Mouse (Mus musculus) embryonic facial prominence, embryonic 14.5 days (tissue): ENCODE measurements around the gene Kynu. TPM values are rescaled to one million over a fixed set of nuclear protein-coding genes. Genes with fewer than 3 reads are reported as not detected.
A peak's percentile ranks its signal among the peaks of the same experiment; 100 is the strongest.

Experiments
- ATAC-seq: fragments of 200-750 bp; cut with Nextera tagmentation; 2 replicates; pipeline ENCODE4 v1.8.0; 2017; ENCODE audit warnings: low read depth, moderate number of reproducible peaks, moderate TSS enrichment
- DNase-seq: peaks from one replicate; pipeline ENCODE4 v3.0.0-alpha.2; 2015; ENCODE audit warnings: low spot score
- H3K27ac ChIP-seq: fragments of 300-500 bp; sonication (generic); replicated peaks from 2 replicates; pipeline ENCODE4 v1.5.1; 2014; ENCODE audit warnings: low read depth, mild to moderate bottlenecking, low read length, moderate library complexity
- H3K27me3 ChIP-seq: fragments of 300-500 bp; sonication (generic); replicated peaks from 2 replicates; pipeline ENCODE4 v1.6.1; 2014; ENCODE audit warnings: low read length; ENCODE audit not compliant: control insufficient read depth, insufficient read depth
- H3K36me3 ChIP-seq: fragments of 300-500 bp; sonication (generic); 2 replicates; pipeline ENCODE4 v1.6.1; 2014; ENCODE audit warnings: low read length, mixed read lengths; ENCODE audit not compliant: control insufficient read depth, insufficient read depth
- H3K4me1 ChIP-seq: fragments of 300-500 bp; sonication (generic); 2 replicates; pipeline ENCODE4 v1.6.1; 2014; ENCODE audit warnings: antibody characterized with exemption, low read length; ENCODE audit not compliant: control insufficient read depth, insufficient read depth
- H3K4me2 ChIP-seq: fragments of 300-500 bp; sonication (generic); 2 replicates; pipeline ENCODE4 v1.6.1; 2014; ENCODE audit warnings: low read depth, mild to moderate bottlenecking, low read length, moderate library complexity, mixed read lengths
- H3K4me3 ChIP-seq: fragments of 300-500 bp; sonication (generic); 2 replicates; pipeline ENCODE4 v1.5.1; 2014; ENCODE audit warnings: low read depth, mild to moderate bottlenecking, low read length
- H3K9ac ChIP-seq: fragments of 300-500 bp; sonication (generic); 2 replicates; pipeline ENCODE4 v1.6.1; 2014; ENCODE audit warnings: low read depth, mild to moderate bottlenecking, low read length, moderate library complexity, mixed read lengths
- H3K9me3 ChIP-seq: fragments of 300-500 bp; sonication (generic); 2 replicates; pipeline ENCODE4 v1.6.1; 2016; ENCODE audit warnings: low read length; ENCODE audit not compliant: control insufficient read depth
- WGBS: fragments of 180-500 bp; shearing (Covaris S2); extraction: QIAGEN DNeasy Blood & Tissue Kit; methylation state at CpG from one replicate; pipeline ENCODE4 v1.1.7; 2014; 5-methylcytosine and 5-hydroxymethylcytosine counted together
- polyA plus RNA-seq: library from polyadenylated mRNA; unstranded; fragments of >200 nt; fragmentation: Nextera tagmentation; extraction: Ambion mirVana; gene quantifications from 2 replicates; pipeline ENCODE4 v1.2.1, GENCODE M21; 2014

The Kynu gene
- polyA plus RNA-seq, 1 experiment from 2014 or later, result 0.42 TPM

- 73% methylated on average over 4 of the region's 4 CpGs for WGBS
- no peaks in the 10 kb centered on the region for H3K4me1 ChIP-seq
- H3K27ac ChIP-seq, result no peak overlapping the region
- H3K36me3 ChIP-seq, result no peaks in the 10 kb centered on the region
- no peaks in the 10 kb centered on the region for H3K9me3 ChIP-seq
- no peaks in the 10 kb centered on the region for H3K27me3 ChIP-seq
- no peak for DNase-seq
- H3K4me3 ChIP-seq, result no peak overlapping the region
- no peak for ATAC-seq
- no peak overlapping the region for H3K9ac ChIP-seq
- no peak overlapping the region for H3K4me2 ChIP-seq
Measured at GRCm38 (mm10) chr2:43675277-43675676, 120.1 kb downstream of the Kynu start.

- Histone ChIP-seq H3K4me1 (no peaks in the 10 kb centered on the region), H3K27ac (no peak overlapping the region), H3K9ac (no peak overlapping the region), H3K4me2 (no peak overlapping the region), H3K27me3 (no peaks in the 10 kb centered on the region), H3K9me3 (no peaks in the 10 kb centered on the region; the same call in 1 of the 2 replicates), H3K4me3 (no peak overlapping the region), H3K36me3 (no peaks in the 10 kb centered on the region)
- 71% methylated on average over 2 of the region's 2 CpGs for WGBS
- ATAC-seq (no peak), DNase-seq (no peak)
Measured at GRCm38 (mm10) chr2:43690402-43690801, 135.3 kb downstream of the Kynu start.

- H3K9ac ChIP-seq, result no peak overlapping the region
- ATAC-seq (no peak), DNase-seq (no peak)
- H3K36me3 ChIP-seq, result no peaks in the 10 kb centered on the region
- WGBS, result 78% methylated on average over 2 of the region's 2 CpGs
- no peaks in the 10 kb centered on the region for H3K4me1 ChIP-seq
- H3K4me3 ChIP-seq, result no peak overlapping the region
- H3K9me3 ChIP-seq, result no peaks in the 10 kb centered on the region; the same call in 1 of the 2 replicates
- H3K27ac ChIP-seq, result no peak overlapping the region
- H3K27me3 ChIP-seq, result no peaks in the 10 kb centered on the region
- no peak overlapping the region for H3K4me2 ChIP-seq
Measured at GRCm38 (mm10) chr2:43691290-43691689, 136.2 kb downstream of the Kynu start.

- no peaks in the 10 kb centered on the region for H3K4me1 ChIP-seq
- H3K27ac ChIP-seq, result no peak overlapping the region
- H3K4me3 ChIP-seq, result no peak overlapping the region
- no peak overlapping the region for H3K4me2 ChIP-seq
- WGBS, result 82% methylated on average over 3 of the region's 3 CpGs
- ATAC-seq, result no peak
- H3K9ac ChIP-seq, result no peak overlapping the region
- no peaks in the 10 kb centered on the region for H3K36me3 ChIP-seq
- H3K27me3 ChIP-seq, result no peaks in the 10 kb centered on the region
- no peak for DNase-seq
- H3K9me3 ChIP-seq, result no peaks in the 10 kb centered on the region
Measured at GRCm38 (mm10) chr2:43695635-43696034, 140.5 kb downstream of the Kynu start.

- WGBS, result 84% methylated on average over 2 of the region's 2 CpGs
- DNase-seq, result no peak
- Histone ChIP-seq H3K4me1 (no peaks in the 10 kb centered on the region), H3K27ac (no peak overlapping the region), H3K9ac (no peak overlapping the region), H3K9me3 (no peaks in the 10 kb centered on the region), H3K4me2 (no peak overlapping the region), H3K36me3 (no peaks in the 10 kb centered on the region), H3K27me3 (no peaks in the 10 kb centered on the region), H3K4me3 (no peak overlapping the region)
- ATAC-seq, result no peak
Measured at GRCm38 (mm10) chr2:43712611-43713138, 157.5 kb downstream of the Kynu start.

- no peaks in the 10 kb centered on the region for H3K9me3 ChIP-seq
- no peaks in the 10 kb centered on the region for H3K36me3 ChIP-seq
- 16% methylated on average over 14 of the region's 14 CpGs for WGBS
- DNase-seq, result peak; percentile 87
- no peak overlapping the region; the same call in 1 of the 2 replicates for H3K4me3 ChIP-seq
- H3K27ac ChIP-seq, result no peak overlapping the region
- no peaks in the 10 kb centered on the region for H3K27me3 ChIP-seq
- ATAC-seq, result peak; percentile 81
- H3K9ac ChIP-seq, result 0 out of 2 replicates have a peak overlapping the region, but pooled peaks have one; percentile 45
- peak overlapping the region; percentile 43 for H3K4me2 ChIP-seq
- peaks cover 3% of the 10 kb centered on the region; the same call in 1 of the 2 replicates for H3K4me1 ChIP-seq
Measured at GRCm38 (mm10) chr2:43722446-43723103, 167.4 kb downstream of the Kynu start.

GRCm38 (mm10) chr2:43723104-43723541, 168.0 kb downstream of the Kynu start:
- Histone ChIP-seq H3K9ac (0 out of 2 replicates have a peak overlapping the region, but pooled peaks have one; percentile 45), H3K27ac (no peak overlapping the region), H3K36me3 (no peaks in the 10 kb centered on the region), H3K27me3 (no peaks in the 10 kb centered on the region), H3K4me2 (peak overlapping the region; percentile 43), H3K9me3 (no peaks in the 10 kb centered on the region), H3K4me3 (no peak overlapping the region; the same call in 1 of the 2 replicates), H3K4me1 (peaks cover 3% of the 10 kb centered on the region; the same call in 1 of the 2 replicates)
- WGBS, result 59% methylated on average over 7 of the region's 7 CpGs
- ATAC-seq, result peak; percentile 48; the same call in 1 of the 2 replicates
- DNase-seq, result no peak

GRCm38 (mm10) chr2:43727181-43727580, 172.1 kb downstream of the Kynu start:
- Histone ChIP-seq H3K4me2 (no peak overlapping the region), H3K36me3 (no peaks in the 10 kb centered on the region), H3K9ac (no peak overlapping the region), H3K4me1 (peaks cover 3% of the 10 kb centered on the region; the same call in 1 of the 2 replicates), H3K9me3 (no peaks in the 10 kb centered on the region), H3K27me3 (no peaks in the 10 kb centered on the region), H3K27ac (no peak overlapping the region), H3K4me3 (no peak overlapping the region)
- no peak for ATAC-seq
- WGBS, result 56% methylated on average over 5 of the region's 5 CpGs
- DNase-seq, result no peak
